Mouse (Mus musculus) brown adipose tissue, adult 24 weeks (tissue): ENCODE results near the gene Ccr1. TPM values are rescaled to one million over a fixed set of nuclear protein-coding genes. Genes with fewer than 3 reads are reported as not detected.
A peak's percentile ranks its signal among the peaks of the same experiment; 100 is the strongest.
"Not testable (repeated sequence)": the region's sequence is repeated elsewhere in the genome, so short reads cannot be mapped to it uniquely, and the experiment has no call there.

Experiments used
- H3K27ac ChIP-seq: fragments of 200-500 bp; replicated peaks from 2 replicates; pipeline ENCODE4 v1.5.1; 2012; ENCODE audit warnings: low read depth, mild to moderate bottlenecking, low read length
- H3K4me1 ChIP-seq: fragments of 200-500 bp; 2 replicates; pipeline ENCODE4 v1.6.1; 2012; ENCODE audit warnings: low read length, mixed read lengths; ENCODE audit not compliant: control insufficient read depth, insufficient read depth, insufficient read length
- H3K4me3 ChIP-seq: fragments of 200-500 bp; 2 replicates; pipeline ENCODE4 v1.5.1; 2012; ENCODE audit warnings: low read depth, mild to moderate bottlenecking, low read length, moderate library complexity; ENCODE audit not compliant: insufficient read depth
- polyA plus RNA-seq: library from polyadenylated mRNA; stranded (reverse); fragments of >200 nt; gene quantifications from 2 replicates; pipeline ENCODE4 v1.2.4, GENCODE M21; 2012; ENCODE audit not compliant: missing spikeins, insufficient read depth, insufficient read length

Gene Ccr1
- polyA plus RNA-seq, 1 experiment, result 0.59 TPM

DNA sequence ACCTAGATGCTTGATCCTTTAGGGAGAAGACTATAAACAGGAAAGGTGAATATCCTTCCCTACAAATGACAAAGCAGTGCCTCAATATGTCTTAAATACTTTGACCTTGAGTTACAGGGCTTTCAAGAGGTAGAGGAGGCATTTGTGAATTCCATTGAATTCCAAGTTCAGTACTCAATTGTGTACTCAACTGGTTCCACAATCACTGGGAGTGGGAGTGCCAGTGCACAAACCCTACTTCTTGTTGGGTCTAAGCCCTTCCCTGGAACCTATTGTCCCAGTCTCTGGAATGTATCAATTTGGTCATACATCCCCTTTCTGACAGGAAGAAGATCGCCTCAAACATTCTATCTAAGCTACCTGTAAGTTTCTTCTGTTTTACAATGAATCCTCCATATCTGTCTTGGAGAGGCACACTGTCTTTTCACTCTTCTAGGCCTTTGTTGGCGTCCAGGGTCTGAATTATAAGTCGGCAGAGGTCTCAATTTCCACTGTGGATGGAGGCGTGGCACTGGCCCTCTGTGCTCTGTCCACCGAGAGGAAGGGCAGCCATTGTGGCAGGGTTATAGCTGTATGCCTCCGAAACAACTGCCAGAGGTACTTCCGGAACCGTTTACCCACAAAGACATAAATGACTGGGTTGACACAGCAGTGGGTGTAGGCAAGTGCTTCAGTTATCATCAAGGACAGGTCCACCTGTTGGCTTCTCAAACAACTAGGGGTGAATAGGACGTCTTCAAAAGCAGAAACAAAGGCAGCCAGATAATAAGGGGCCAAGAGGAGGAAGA is 8.6 kb upstream of the Ccr1 start:
- no peaks in the 10 kb centered on the region for H3K4me1 ChIP-seq
- no peak overlapping the region for H3K27ac ChIP-seq
- H3K4me3 ChIP-seq, result no peak overlapping the region

DNA sequence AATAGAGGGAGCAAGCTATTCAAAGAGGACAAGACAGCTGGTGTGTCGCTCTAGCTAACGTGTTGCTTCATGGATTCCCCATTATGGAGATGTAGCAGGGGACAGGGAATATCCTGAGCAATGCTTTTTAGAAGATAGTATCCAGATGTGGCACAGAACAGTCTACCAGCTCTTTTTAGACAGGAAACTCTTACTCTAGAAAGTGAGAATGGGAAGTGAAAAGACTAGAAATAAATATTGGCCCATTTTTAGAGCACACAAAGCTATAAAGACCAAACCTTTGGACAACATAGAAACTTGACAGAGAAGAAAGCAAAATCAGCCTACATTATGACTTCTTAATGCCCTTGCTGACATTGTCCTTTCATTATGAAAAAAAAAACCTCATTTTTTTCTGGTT is 7.1 kb upstream of the Ccr1 start:
- Histone ChIP-seq H3K4me1 (no peaks in the 10 kb centered on the region), H3K27ac (no peak overlapping the region), H3K4me3 (no peak overlapping the region)

DNA sequence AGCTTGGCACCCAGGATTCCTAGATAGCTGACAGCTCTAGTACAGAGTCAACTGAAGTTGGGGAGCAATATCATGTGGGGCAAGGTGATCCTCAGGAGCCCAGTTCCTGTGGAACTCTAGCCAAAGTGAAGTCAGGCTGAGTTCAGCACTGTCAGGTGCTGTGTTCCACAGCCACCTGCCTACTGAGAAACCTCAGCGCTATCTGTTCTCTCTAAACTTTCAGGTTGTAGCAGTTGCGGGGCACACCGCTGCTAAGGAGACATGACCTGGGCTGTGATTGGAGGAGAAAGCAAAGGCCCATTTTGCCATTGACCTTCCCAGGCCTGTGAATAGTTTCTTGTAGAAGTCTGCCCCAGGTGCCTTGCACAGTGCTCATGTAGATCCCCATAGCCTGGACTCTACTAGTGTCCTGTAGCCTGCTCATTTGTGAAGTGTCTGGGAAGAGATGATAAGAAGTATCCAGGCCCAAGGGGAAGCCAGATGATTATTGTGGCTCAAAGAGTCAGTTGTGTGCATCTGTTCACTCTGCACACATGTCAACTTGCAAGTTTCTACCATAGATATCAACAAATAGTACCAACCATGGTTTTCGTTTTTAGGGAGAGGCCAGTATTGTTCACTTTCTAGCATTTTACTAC is 1.5 kb downstream of the Ccr1 start:
- not testable (repeated sequence) for H3K27ac ChIP-seq, H3K4me1 ChIP-seq, H3K4me3 ChIP-seq

DNA sequence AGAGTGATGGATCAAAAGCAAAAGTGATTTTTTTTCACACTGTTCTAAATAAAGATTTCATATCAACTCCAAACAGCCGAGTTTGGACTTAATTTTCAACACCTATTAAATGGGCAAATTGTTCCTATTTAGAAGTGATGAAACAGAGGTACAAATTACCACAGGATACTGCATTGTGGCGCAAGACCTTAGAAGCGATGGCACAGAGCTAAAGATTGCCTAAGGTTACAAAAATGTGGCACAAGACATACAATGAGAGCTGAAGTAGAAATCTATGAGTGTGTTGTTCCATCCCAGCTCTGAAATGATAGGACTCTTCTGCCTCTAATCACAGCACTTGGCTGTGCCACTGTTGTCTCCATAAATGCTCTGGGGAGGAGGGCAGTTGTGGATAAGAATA is 3.7 kb downstream of the Ccr1 start:
- no peak overlapping the region for H3K4me3 ChIP-seq
- no peaks in the 10 kb centered on the region for H3K4me1 ChIP-seq
- no peak overlapping the region for H3K27ac ChIP-seq

DNA sequence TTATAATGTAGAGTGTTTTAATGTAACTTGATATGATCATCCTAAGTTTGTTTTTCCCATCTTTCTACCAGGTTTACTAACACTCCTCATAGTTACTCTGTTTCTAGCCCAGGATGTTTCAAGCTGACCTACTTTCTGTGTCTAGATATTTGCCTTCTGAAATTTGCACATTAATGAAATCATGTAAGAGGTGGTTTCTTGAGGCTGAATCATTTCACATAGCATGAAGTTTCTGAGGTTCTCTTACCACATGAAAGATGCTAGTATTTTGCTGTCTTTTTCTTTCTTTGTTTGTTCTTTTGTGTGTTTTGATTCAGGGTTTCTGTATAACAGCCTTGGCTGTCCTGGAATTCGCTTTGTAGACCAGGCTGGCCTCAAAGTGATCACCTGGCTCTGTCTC is 8.3 kb downstream of the Ccr1 start:
- Histone ChIP-seq H3K4me3 (no peak overlapping the region), H3K27ac (no peak overlapping the region), H3K4me1 (no peaks in the 10 kb centered on the region)

DNA sequence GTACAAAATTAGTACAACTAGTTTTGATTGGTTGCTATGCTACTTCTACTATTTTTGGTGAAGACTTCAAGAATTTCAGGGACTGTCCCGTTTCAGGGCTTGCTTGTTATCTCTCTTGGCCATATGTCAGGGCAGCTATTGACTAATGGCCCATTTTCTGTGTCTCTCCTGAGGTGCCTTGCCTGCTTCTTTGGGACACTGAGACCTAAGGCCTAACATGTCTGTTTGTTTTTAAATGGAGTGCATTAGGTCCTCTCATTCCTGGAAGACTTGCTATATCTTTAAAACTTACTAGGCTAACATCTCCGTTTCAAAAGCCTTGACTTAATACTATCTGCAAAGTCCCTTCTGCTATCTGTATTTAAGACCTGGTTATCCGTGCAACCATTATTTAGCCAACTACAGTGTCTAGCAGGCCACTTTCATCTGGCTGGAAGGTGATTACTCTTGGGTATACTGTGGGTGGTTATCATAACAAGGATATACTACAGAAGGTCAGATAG is 10.5 kb downstream of the Ccr1 start:
- no peaks in the 10 kb centered on the region for H3K4me1 ChIP-seq
- H3K27ac ChIP-seq, result no peak overlapping the region
- H3K4me3 ChIP-seq, result no peak overlapping the region

DNA sequence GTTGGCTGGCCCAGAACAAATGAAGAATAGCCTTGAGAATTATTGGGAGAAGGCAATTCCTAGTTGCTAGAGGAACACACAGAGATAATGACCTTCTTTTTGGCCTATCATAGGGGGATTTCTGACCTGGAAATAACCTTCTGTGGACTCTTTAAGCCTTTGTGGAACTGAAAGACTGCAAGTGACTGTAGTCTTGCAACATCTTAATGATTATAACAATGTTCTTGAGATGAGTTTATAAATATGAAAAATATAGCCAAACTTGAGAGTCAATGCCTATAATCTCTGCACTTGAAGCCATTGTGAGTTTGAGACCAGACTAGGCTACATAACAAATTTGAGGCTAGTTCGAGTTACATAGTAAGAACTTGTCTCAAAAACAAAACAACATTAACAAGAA is 11.6 kb downstream of the Ccr1 start:
- Histone ChIP-seq H3K4me1 (no peaks in the 10 kb centered on the region), H3K4me3 (no peak overlapping the region), H3K27ac (no peak overlapping the region)

DNA sequence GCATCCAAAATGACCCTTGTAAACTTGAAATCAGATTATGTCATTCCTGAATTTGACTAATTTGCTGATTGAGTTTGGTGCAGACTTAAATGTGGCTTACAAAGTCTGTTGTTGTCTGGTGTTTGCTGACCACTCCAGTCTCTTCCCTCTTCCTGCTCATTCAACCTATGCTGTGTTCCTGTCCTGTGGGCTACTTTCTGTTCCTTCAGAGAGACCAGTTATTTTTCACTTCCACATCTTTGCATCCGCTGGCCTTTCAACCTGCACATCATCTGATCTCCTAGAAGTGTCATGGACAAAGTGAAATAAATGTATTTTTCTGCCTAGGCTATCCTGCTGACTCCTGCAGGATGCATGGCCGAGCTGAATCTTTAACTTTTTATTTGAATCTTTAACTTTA is 14.9 kb downstream of the Ccr1 start:
- no peak overlapping the region for H3K4me3 ChIP-seq
- H3K4me1 ChIP-seq, result peaks cover 12% of the 10 kb centered on the region; the same call in 1 of the 2 replicates
- no peak overlapping the region for H3K27ac ChIP-seq

DNA sequence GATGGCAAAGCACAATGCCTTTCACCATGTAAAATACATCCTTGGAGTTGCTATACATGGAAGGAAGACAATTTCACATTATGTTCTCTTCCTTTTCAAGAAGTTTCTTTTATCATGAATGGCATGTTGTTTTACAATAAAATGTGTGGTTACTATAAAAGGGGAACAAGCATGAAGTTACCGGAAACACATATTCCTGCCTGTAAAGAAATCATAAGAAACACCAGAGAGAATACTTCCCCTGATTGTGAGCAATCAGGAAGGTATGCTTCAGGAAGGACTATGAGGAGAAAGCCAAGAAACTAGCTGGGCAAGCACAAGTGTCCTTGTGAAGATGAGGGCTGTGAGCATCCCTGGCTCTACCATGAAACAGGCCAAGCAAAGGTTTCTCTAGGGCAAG is 17.3 kb downstream of the Ccr1 start:
- Histone ChIP-seq H3K4me3 (no peak overlapping the region), H3K27ac (peak overlapping the region; percentile 46), H3K4me1 (peaks cover 12% of the 10 kb centered on the region; the same call in 1 of the 2 replicates)

DNA sequence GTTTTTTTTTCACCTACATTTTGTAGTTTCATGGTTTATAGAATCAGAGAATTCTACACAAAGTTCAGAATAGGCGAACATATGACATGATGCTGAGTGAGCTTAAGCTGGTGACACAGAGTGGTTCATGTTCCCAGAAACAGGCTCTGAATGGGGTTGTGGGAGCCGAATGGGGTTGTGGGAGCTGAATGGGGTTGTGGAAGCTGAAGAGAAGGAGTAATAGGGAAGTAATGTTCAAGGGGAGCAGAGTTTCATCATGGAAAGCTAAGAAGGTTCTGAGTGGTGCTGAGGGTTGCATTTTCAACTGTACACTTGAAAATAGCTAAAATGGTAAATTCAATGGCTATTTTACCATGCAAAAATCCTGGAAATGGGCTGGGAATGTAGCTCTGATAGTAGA is 19.1 kb downstream of the Ccr1 start:
- Histone ChIP-seq H3K27ac (no peak overlapping the region), H3K4me3 (no peak overlapping the region), H3K4me1 (peaks cover 12% of the 10 kb centered on the region; the same call in 1 of the 2 replicates)

DNA sequence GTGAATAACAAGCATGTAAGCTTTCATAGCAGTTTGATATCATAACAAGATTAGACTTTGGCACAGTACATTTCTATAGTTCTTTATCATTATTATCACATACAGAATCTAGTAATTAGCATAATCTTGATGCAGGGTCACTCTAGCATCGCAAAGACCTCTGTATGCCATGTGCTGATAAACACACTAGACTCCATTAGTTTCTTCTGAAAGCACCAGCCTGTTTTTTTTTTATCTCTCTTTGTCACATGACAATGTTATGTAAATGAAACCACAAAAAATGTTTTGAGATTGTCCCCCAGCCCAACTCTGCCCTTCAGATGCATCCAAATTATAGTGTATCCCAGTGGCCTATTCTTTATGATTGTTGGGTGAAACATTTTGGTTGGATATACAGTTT is 20.7 kb downstream of the Ccr1 start:
- Histone ChIP-seq H3K4me3 (no peak overlapping the region), H3K4me1 (peaks cover 12% of the 10 kb centered on the region; the same call in 1 of the 2 replicates), H3K27ac (no peak overlapping the region)

DNA sequence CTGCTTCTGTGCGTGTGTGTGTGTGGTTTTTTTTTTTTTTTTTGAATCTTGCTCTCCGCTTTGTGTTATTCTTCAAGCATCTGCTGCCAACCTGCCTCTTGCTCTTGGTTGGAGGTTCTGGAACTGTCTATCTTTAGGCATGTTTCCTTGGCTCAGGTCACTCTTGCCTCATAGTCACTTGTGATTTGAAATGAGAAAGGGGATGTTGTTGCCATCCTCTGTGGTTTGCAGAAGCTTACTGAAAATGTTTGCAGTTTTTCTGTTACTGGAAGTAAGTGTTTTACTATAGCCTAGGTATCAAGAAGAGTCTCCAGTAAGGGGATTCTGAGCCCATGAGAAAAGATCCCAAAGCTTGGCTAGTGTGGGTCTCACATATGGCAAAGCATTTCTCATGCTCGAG is 26.5 kb downstream of the Ccr1 start:
- Histone ChIP-seq H3K27ac (no peak overlapping the region), H3K4me3 (no peak overlapping the region), H3K4me1 (peaks cover 12% of the 10 kb centered on the region; the same call in 1 of the 2 replicates)

DNA sequence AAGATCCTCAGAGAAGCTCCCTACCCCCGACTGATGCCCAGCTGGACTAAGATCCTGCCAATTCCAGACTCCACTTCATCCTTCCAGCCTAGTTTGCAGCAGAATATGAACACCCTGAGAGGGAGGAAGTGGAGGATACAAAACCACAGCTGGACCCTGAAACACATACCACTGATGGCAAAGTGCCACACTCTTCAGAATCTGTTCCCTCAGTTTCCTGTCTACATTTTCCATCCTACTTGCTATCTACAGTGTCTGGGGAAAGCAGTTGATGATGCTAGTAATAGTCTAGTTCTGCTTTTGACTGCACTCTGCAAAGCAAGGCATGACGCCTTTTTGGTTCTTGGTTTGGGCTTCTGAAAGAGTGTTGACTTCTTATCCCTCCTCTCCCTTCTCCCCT is 27.2 kb downstream of the Ccr1 start:
- H3K4me3 ChIP-seq, result no peak overlapping the region
- peaks cover 12% of the 10 kb centered on the region; the same call in 1 of the 2 replicates for H3K4me1 ChIP-seq
- H3K27ac ChIP-seq, result peak overlapping the region; percentile 65

DNA sequence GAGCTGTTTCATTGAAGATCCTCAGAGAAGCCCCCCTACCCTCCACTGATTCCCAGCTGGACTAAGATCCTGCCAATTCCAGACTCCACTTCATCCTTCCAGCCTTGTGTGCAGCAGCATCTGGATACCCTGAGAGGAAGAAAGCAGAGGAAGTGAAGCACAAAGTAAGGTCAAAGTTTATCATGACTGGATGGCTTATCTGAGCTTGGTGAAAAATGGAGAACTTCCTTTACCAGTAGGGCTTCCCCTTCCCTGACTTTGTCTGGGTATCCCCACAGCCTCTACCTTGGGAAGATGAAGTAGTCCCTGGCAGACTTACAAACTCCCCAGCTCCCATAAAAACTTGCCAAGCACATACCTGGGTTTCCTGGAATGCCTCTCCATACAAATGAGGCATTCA is 27.9 kb downstream of the Ccr1 start:
- H3K4me1 ChIP-seq, result peaks cover 12% of the 10 kb centered on the region; the same call in 1 of the 2 replicates
- no peak overlapping the region for H3K4me3 ChIP-seq
- H3K27ac ChIP-seq, result no peak overlapping the region

DNA sequence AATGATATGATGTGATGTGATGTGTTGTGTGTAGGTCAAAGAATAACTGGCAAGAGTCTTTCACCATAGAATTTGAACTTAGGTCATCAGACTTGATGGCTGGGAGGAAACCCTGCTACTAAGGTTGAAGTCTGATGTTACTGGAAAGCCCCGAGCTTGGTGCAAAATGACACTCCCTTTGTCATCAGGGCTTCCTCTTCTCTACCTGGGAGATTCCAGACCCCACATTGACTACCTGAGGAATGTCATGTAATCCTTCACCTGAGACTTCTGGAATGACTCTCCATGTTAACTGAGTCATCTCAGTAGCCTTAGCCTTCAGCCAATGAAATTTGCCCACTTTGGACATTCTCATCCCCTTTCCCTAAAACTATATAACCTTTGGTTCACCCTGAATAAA is 28.3 kb downstream of the Ccr1 start:
- peaks cover 12% of the 10 kb centered on the region; the same call in 1 of the 2 replicates for H3K4me1 ChIP-seq
- no peak overlapping the region for H3K4me3 ChIP-seq
- no peak overlapping the region for H3K27ac ChIP-seq

DNA sequence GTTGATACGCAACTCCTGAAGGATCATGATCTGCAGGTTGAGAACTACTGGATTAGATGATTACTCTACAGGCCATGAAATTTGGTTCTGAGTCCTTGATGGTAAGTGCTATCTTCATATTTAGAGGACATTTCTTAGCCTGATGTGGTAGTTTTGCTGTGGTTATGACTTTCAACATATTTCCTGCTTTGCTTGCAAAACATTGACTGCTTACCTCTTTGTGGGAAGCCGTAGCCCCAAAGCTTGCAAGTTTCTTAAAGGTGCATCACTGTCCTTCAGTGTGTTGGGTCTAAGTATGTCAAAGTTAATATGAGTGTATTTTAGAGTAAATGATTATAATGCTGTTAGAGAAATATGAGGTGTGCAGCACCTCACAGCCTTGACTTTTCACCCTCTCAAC is 30.5 kb downstream of the Ccr1 start:
- no peak overlapping the region for H3K27ac ChIP-seq
- H3K4me1 ChIP-seq, result peaks cover 12% of the 10 kb centered on the region; the same call in 1 of the 2 replicates
- no peak overlapping the region for H3K4me3 ChIP-seq
